Mouse (Mus musculus) retina, postnatal 1 day (tissue): ENCODE results near the gene Pam.
A peak's percentile ranks its signal among the peaks of the same experiment; 100 is the strongest.
"Not testable (repeated sequence)": the region's sequence is repeated elsewhere in the genome, so short reads cannot be mapped to it uniquely, and the experiment has no call there.

Source experiments
- DNase-seq: peaks from one replicate; pipeline ENCODE4 v3.0.0-alpha.2; 2012

The Pam gene

DNA sequence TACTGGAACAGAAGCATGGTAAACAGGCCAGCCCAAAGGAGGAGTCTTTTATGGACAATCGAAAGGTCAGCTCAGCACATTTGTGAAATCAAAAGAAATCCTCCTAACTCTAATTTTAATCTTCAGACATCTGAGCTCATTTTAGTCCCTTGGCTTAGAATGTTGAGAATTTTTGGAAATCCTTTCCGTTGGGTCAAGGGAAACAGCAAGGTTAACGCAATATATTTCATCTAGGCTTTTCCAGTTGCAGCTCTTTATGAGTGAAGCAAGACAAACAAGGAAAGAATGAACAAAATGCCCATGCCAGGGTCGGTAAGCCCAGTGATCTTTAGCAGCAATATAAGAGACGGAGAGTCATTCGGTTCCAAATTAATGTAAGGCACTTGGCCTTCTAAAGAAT is 135.3 kb downstream of the Pam start:
- DNase-seq: no peak

DNA sequence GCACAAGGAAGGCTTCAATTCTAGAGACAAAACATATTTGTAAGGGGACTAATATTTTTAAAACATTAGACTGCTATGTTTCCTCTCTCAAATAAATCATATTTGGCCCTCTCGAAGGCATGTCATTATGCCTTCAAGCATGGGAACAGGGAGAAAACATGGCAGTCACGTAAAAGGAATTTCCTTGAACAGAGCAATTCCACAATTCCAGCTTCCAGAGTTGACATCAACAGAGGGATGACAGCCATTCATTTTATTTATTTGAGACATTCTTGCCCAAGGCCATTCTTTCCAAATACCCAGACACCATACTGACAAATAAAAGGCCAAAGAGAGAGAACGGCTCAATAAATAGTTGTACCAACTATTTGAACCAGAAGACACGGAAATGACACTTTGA is 136.7 kb downstream of the Pam start:
- DNase-seq: no peak

DNA sequence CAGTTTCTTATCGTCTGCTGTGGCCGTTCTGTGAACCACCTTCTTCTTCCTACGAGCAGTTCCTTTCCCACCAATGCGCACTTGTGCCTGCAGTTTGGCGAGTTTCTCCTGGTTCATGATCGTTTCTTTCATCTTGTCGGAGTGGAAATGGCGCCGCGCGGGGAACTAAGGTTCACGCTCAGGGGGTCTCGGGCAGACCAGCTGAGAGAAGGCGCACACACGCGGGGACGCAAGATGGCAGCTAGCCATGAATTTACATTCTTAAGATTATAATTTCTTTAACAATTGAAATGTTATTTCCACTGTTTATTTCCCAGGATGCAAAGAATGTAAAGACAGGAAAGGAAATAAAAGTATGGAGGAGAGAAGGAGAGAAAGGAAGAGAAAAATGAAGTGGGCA is 146.2 kb downstream of the Pam start:
- DNase-seq: not testable (repeated sequence)

DNA sequence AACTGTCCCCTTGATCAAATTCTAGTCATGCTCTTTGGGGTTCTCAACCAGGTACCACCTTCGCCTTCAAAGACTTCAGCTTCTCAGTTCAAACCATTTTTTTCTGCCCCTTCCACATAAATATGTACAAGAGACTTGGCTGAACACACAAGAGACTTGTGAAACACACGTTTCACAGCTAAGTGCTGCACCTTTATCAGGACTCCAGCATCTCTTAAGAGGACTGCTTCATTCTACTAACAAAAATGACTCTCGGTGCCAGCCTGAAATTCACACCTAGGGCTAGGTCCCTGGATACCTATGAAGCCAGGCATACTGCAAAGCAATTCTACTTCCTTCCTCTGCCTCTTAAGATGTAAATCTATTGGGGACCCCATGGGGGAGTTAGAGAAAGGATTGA is 148.3 kb downstream of the Pam start:
- DNase-seq: no peak

DNA sequence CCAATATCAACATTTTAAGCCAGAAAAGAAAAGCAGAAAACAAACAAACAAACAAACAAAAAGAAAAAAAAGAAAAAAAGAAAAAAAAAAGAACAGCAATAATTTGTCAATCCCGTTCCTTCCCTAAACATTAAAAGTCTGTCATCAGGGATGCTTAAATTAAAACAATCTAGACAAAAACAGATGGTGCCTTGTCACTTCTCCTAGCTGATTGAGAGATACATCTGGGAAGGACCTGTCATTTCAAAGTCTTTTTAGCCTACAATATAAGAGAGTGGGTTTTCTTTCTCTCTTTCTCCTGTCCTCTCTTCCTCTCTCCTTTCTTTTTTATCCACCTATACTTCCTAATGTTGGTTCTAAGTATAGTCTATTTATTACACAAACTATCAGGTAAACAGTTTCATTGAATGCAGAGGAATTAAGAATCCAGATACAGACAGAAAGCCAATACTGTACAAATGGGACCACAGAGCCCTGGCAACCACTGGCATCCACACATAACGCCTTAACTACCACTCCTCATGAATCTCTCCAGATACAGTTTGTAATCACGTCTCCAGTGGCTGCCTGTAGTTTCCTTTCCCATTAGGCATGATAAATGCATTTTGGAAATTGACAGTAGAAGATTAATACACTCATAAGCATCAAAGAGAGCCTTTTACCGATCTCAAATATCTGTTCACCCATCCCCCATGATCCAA is 151.4 kb downstream of the Pam start:
- no peak for DNase-seq

GRCm38 (mm10) chr1:97943402-97943801 is 152.0 kb downstream of the Pam start:
- no peak for DNase-seq

- DNase-seq: no peak
Measured at GRCm38 (mm10) chr1:97942966-97943365, 152.5 kb downstream of the Pam start.

GRCm38 (mm10) chr1:97938586-97938985 is 156.9 kb downstream of the Pam start:
- DNase-seq: peak; percentile 89

- DNase-seq: peak; percentile 31
Measured at GRCm38 (mm10) chr1:97938053-97938452, 157.4 kb downstream of the Pam start.

- DNase-seq: peak; percentile 61
Measured at GRCm38 (mm10) chr1:97934940-97935339, 160.5 kb downstream of the Pam start.

- DNase-seq: no peak
Measured at GRCm38 (mm10) chr1:97931220-97931619, 164.2 kb downstream of the Pam start.

- DNase-seq: peak; percentile 56
Measured at GRCm38 (mm10) chr1:97929415-97930028, 165.9 kb downstream of the Pam start.

DNA sequence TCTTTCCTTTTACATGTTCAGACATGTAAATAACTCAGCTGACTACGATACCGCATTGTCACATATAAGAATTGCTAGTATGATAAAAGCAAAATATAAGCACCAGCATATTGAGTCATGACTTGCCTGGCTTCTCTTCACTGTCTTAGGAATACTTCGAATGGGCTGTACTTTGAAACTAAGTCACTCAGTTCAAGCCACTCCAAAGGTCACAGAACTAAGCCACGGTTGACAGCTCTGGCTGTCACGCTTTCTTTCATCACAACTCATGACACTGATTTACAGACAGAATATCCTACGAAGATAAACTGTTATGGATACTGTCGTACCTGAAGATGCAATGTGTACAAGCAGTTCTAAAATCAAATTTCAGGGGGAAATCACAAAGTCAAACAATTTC is 168.7 kb downstream of the Pam start:
- DNase-seq: no peak

GRCm38 (mm10) chr1:97926017-97926540 is 169.4 kb downstream of the Pam start:
- DNase-seq: no peak

DNA sequence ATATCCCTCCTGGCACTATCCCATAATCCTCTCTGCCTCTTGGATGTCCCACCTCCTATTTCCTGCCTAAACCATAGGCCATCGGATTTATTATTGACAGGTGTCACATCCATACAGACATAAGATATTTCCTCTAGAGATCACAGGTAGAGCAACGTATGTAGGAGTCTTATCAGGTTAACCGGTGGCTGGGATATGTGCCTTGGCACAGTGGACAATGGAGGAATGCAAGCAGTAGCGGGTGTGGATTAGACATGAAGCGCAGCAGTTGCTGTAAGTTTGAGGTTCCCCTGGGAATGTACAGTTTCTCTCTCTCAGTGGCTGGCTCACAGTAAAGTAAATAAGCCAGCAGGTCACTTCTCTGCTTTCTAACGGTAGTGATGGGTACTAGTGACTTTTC is 173.1 kb downstream of the Pam start:
- no peak for DNase-seq

DNA sequence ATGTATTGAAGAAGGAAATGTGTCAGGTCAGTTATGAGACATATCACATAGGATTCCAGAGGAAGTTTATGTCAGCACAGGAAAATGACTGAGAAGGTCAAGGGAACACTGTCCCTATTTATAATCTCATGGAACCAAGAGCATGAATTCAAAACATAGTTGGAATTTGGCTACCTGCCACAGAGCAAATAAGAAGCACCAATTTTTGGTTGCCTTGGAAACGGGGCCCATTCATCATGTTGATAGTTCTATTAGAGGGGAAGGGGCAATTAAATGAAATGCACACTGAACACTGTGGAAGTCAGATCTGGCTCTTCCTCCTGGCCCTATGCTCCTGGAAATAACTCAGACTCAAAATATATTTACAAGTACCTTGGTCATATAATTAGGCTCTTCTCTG is 173.6 kb downstream of the Pam start:
- no peak for DNase-seq

DNA sequence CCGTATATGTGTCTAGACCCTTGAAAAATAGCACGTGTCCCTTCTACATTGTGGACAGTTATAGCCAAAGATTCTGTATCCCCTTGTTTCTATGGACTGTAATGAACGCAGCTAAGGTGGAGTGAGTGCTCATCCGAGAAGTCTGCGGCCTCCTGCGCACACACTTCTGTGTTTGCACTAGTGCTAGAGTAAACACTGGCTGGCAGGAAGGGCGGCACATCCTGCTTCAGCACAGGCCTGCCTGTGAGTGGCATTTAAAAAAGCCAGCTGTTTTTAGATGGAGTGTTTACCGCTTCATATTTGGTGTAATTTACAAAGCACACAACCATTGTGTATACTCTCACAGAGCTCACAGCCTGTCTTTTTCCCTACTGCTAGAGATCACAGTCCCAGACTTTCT is 177.0 kb downstream of the Pam start:
- DNase-seq: no peak

DNA sequence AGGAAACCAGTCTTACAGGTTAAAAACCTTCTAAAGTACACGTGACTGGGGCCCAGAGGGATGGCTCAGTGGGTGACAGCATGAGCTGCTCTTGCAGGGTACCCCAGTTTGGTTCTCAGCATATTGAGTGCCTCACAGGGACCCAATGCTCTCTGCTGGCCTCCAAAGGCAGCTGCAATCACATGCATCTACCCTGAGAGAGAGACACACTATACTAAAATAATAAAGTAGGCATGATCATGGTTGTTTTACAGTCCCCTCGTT is 178.5 kb downstream of the Pam start:
- no peak for DNase-seq

- DNase-seq: peak; percentile 31
Measured at GRCm38 (mm10) chr1:97916218-97916970, 179.1 kb downstream of the Pam start.

DNA sequence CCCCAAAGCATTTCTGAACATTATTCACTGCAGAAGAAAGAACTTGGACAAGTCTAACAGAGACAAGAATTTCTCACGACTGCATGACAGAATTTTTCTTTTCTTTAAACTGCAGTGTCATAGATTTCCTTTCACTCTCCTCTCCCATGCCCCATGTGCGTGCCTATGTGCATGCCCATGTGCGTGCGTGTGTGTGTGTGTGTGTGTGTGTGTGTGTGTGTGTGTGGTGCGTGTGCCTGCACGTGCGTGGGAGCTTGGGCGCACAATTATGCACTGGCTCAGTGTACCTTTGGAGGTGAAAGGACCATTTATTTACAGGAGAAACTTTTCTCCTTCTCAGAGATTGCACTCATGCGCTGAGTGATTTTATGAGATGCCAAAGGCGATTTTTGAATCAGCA is 179.7 kb downstream of the Pam start:
- DNase-seq: no peak

- no peak for DNase-seq
Measured at GRCm38 (mm10) chr1:97910874-97911273, 184.6 kb downstream of the Pam start.

DNA sequence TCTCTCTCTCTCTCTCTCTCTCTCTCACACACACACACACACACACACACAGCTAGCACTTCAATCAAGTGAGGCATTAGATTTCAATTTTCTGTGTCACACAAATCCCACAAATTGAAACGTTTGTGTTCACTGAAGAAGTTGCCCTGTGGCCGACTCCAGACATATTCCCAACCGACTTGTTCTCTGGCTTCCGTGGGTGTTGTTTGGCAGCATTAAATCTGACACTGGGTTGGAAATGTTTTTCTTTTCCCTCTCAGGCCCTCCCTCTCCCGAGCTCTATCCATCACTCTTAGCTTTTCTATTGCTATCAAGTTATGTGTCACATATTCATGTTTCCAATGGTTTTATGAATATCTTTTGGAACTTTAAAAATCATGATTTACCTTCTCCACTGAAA is 185.9 kb downstream of the Pam start:
- DNase-seq: no peak

GRCm38 (mm10) chr1:97908736-97909135 is 186.7 kb downstream of the Pam start:
- no peak for DNase-seq

DNA sequence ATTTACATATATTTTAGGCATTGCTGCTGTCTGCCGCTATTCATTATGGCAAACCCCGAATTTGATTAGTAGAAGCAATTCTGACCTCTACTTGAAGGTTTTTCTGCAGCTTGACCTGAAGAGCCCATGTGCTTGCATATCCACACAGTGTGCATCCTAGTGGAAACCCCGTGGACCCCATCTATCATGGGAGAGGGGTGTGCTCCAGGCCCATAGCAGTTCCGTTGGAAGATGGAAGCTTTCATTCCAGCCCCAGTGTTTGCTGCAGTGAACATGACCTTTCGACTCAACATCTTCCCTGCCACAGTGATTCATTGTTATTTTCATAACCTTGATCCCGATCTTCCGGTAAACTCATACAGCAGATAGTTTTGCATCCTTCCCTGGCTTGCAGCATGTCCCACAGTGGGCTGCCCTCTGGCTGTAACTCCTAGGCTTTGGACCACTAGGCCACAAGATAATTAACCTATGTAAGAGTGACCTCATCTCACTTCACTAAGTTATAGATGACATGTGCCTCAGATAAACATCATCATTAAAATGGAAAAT is 191.5 kb downstream of the Pam start:
- DNase-seq: no peak
